In the genomic region with DNA sequence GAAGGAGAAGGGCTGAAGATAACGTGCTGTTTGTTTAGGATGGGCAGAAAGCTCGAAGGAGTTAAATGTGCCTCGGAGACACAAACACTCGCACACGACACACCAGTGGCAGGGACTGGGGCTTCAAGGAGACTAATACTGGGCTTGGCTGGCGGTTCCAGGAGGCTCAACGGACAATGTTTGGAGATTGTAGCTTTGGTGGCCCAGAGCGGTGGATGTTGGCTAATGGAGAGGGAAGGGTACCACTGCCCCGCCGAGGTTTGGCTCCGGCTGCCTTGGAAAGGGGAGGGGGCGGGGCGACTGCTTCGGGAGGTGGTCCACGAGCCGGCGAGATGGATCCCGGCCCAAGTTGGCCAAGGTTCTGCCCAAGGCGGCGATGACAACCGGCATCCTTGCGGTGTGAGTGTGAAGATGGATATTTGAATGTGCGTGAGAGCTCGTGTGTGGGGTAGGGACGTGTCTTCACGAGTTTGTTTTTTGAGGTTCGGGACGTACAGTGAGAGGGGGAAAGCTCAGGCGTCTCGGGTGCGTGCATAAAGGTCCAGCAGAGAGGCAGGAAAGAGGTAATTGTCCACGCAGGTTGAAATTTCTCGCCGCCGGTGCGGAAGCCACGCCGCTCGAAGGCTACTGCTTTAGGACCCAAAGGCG, we compare ENCODE assay signal across 8 mouse cellular contexts. TPM values are rescaled to one million over a fixed set of nuclear protein-coding genes. Genes with fewer than 3 reads are reported as not detected.
DNase-seq lines count a peak whose midpoint lies in the region; ATAC-seq and TF ChIP-seq lines count a peak whose summit lies in the region.

No protein-coding gene starts in this region.

- peak overlapping the region; percentile 62 for H3K4me3 ChIP-seq in forebrain, embryonic 10.5 days
- peak overlapping the region; percentile 13 for H3K4me3 ChIP-seq in myocyte

- DNase-seq in kidney, postnatal 10 days: peak; percentile 30
- no peak for DNase-seq in kidney, adult 18-20 months
- DNase-seq in forebrain, embryonic 10.5 days (ENCODE audit: extremely low spot score, low spot score): peak; percentile 21
- peak; percentile 18 to 29 for DNase-seq in layer of hippocampus, postnatal 36 days
- no peak for DNase-seq in B cell, adult 2 months

- H3K27me3 ChIP-seq in forebrain, embryonic 10.5 days (ENCODE audit: poor library complexity, severe bottlenecking): peaks cover 52% of the 10 kb centered on the region
- no peaks in the 10 kb centered on the region for H3K27me3 ChIP-seq in myocyte (ENCODE audit: control insufficient read depth, insufficient read depth, insufficient read length)

- H3K27ac ChIP-seq in forebrain, embryonic 10.5 days: no peak overlapping the region

- no peaks in the 10 kb centered on the region for H3K79me2 ChIP-seq in myocyte (ENCODE audit: control insufficient read depth, insufficient read depth)

- H3K4me2 ChIP-seq in myocyte (ENCODE audit: low read depth): peak overlapping the region; percentile 85

- H3K9me3 ChIP-seq in forebrain, embryonic 10.5 days: no peaks in the 10 kb centered on the region

- peak; percentile 38; the same call in 1 of the 2 replicates for ATAC-seq in cerebellum, adult (ENCODE audit: insufficient number of reproducible peaks, low FRiP score, low TSS enrichment)
- ATAC-seq in megakaryocyte, adult 5-6 weeks (ENCODE audit: poor library complexity, severe bottlenecking): no peak

- WGBS in forebrain, embryonic 10.5 days: 1% methylated on average over 40 of the region's 40 CpGs

- H3K36me3 ChIP-seq in forebrain, embryonic 10.5 days (replicated peaks): no peaks in the 10 kb centered on the region
- no peaks in the 10 kb centered on the region for H3K36me3 ChIP-seq in myocyte (ENCODE audit: control insufficient read depth, insufficient read depth)

- TF ChIP-seq POLR2A in myocyte (IDR thresholded peaks at IDR 0.05; ENCODE audit: insufficient read length, low read depth): no peak

- peaks cover 18% of the 10 kb centered on the region for H3K4me1 ChIP-seq in forebrain, embryonic 10.5 days

- no peak overlapping the region for H3ac ChIP-seq in myocyte (ENCODE audit: control insufficient read depth, insufficient read length)

TF ChIP-seq in myocyte, 11 proteins besides CTCF, POLR2A, EP300 and RAD21:
- no peak for TF ChIP-seq CEBPB (IDR thresholded peaks at IDR 0.05; ENCODE audit: insufficient read depth, poor library complexity, severe bottlenecking)
- TF ChIP-seq MAX (IDR thresholded peaks at IDR 0.05; ENCODE audit: low read depth): no peak
- TF ChIP-seq MYOD1 (IDR thresholded peaks at IDR 0.05; ENCODE audit: control insufficient read depth in 1 of 3, insufficient read length in 2 of 3, low read depth in 2 of 3): no peak
- TF ChIP-seq POLR2AphosphoS2 (IDR thresholded peaks at IDR 0.05; ENCODE audit: insufficient read length, low read depth): no peak
- TF ChIP-seq MYOG (IDR thresholded peaks at IDR 0.05; ENCODE audit: control insufficient read depth in 1 of 3, insufficient read depth in 1 of 3, insufficient read length in 2 of 3, low read depth in 2 of 3): no peak
- no peak for TF ChIP-seq REST (IDR thresholded peaks at IDR 0.05; ENCODE audit: insufficient read depth, insufficient read length)
- TF ChIP-seq TCF12 (IDR thresholded peaks at IDR 0.05; ENCODE audit: insufficient read depth, poor library complexity, severe bottlenecking): no peak
- no peak for TF ChIP-seq USF1 (IDR thresholded peaks at IDR 0.05; ENCODE audit: low read depth)
- no peak for TF ChIP-seq TCF3 (IDR thresholded peaks at IDR 0.05; ENCODE audit: insufficient read length, low read depth)
- TF ChIP-seq E2F4 (IDR thresholded peaks at IDR 0.05; ENCODE audit: insufficient read depth): no peak

RNA-seq across cellular contexts. Expression of gene Nmnat2, which starts 0.9 kb away (rescaled TPM):
- polyA plus RNA-seq in forebrain, embryonic 10.5 days (2016; fragmentation: Nextera tagmentation; extraction: Ambion mirVana): 8.0 and 8.7 TPM in 2 replicates
- 100 to 1,000 TPM; 131 to 133 TPM for total RNA-seq in layer of hippocampus, postnatal 36 days (2021)
- polyA plus RNA-seq in myocyte (2012; fragmentation: generic; extraction: Trizol): 2.1 TPM
- total RNA-seq in megakaryocyte, adult 5-6 weeks (2015): not detected in 2 replicates
- total RNA-seq in megakaryocyte, adult 5-6 weeks (2017): not detected in 2 replicates

RNA-seq across cellular contexts. Expression of gene Smg7, which starts 53.2 kb away (rescaled TPM):
- 38.0 and 40.3 TPM in 2 replicates for polyA plus RNA-seq in forebrain, embryonic 10.5 days (2016; fragmentation: Nextera tagmentation; extraction: Ambion mirVana)
- 100 to 1,000 TPM in 1 of 2 experiments, 10 to 100 TPM in 1; 89.9 to 104 TPM for total RNA-seq in layer of hippocampus, postnatal 36 days (2021)
- 13.6 TPM for polyA plus RNA-seq in myocyte (2012; fragmentation: generic; extraction: Trizol)
- total RNA-seq in megakaryocyte, adult 5-6 weeks (2015): 75.7 and 77.3 TPM in 2 replicates
- total RNA-seq in megakaryocyte, adult 5-6 weeks (2017): 20.7 and 31.9 TPM in 2 replicates

Comparison
In these comparisons a context has a peak if more than half of its experiments do, and no peak if none do; other contexts are left out.
1. DNase-seq: peak in kidney, postnatal 10 days (single experiment), forebrain, embryonic 10.5 days (single experiment) and layer of hippocampus, postnatal 36 days (2 of 2); none in kidney, adult 18-20 months (single experiment) and B cell, adult 2 months (0 of 2).
2. RNA of gene Nmnat2, which starts 0.9 kb away (total RNA-seq): 131 to 133 TPM in layer of hippocampus, postnatal 36 days; not detected in megakaryocyte, adult 5-6 weeks; every median in the first group is over 100 times any median in the second.